Mouse (Mus musculus) megakaryocyte, embryonic 14.5 days (primary cell): ENCODE measurements around the gene Olfr628.

Experiments used
- FLI1 ChIP-seq: IDR thresholded peaks from 2 replicates; pipeline ENCODE4 v1.6.1; 2012; ENCODE audit warnings: low read length, inconsistent platforms, mixed read lengths
- GATA1 ChIP-seq: IDR thresholded peaks from 3 replicates; pipeline ENCODE4 v1.6.1; 2012; ENCODE audit warnings: mixed read lengths, low read length, inconsistent platforms, borderline replicate concordance

DNA sequence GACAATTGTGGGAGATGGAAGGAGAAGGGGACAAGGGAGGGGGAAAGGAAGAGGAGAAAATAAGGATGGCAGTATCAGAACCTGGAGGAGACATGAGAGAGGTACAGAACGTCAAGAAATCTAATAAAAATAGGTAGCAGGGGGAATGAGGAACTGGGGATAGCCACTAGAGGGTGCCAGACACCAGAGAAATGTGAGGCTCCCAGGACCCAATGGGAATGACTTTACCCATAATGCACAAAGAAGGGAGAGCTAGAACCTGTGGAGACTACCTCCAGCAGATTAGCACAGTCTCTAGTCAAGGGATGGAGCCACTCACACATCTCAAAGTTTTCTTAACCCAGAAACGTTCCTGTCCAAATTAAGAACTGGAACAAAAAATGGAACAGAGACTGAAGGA is 18.1 kb upstream of the Olfr628 start:
- TF ChIP-seq GATA1 (no peak), FLI1 (no peak)
